Mouse (Mus musculus) mouse embryonic stem cell (cell line): ENCODE measurements around the gene Slirp.

Source experiments
- in situ Hi-C, 2 experiments: fragments of 300-500 bp; cut with MboI; formaldehyde crosslinking; loops; 1 replicate in 1 of 2; 3 replicates in 1 of 2; pipeline ENCODE4 v1.14.3; 2019 to 2020; ENCODE audit warnings: low sequenced_read_pairs in 2 of 2, low pct_unique_long_range_greater_than_20kb in 1 of 2, mixed read lengths in 1 of 2; ENCODE audit not compliant: unreplicated experiment in 1 of 2

The Slirp gene

GRCm38 (mm10) chr12:87443700-87444122 lies at the start of gene Slirp, which contains the start of gene Alkbh1:
TSS of gene Slirp (plus strand) at chr12:87443896.
TSS of gene Alkbh1 (minus strand) at chr12:87444017.
- in situ Hi-C loops, result no loop called here

DNA sequence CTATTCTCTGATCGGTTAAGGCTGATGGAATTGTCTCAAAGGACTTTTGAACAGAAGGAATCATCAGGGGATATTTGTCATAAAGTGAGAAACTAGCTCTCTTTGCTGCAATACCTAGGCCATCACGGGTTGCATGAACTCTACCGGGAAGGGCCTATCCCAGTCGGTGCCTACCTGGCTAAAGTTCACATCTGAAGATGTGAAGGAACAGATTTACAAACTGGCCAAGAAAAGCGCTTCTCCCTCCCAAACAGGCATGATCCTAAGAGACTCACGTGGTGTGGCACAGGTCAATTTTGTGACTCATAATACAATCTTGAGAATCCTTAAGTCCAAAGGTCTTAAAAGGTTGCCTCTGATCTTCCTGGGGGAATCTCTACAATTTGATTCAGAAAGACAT lies 49.4 kb upstream of the Slirp start:
- in situ Hi-C loops, result no loop called here

DNA sequence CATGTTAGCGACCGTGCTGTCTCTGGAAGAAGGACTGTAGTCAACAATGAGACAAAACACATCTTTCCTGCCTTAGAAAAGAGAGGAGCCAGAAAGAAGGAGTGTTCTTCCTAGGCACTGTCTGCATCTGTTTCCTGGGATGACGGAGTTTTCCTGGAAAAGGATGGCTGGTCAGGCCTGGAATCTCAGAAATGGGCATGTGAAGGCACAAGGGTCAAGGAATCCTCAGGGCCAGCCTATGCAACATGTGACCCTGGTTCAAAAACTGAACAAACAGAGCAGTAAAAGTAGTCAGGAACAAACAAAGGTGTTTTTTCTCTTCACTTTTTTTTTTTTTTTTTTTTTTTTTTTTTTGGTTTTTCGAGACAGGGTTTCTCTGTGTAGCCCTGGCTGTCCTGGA lies 46.6 kb upstream of the Slirp start:
- in situ Hi-C loops, result no loop called here

GRCm38 (mm10) chr12:87397811-87398417 lies 45.8 kb upstream of the Slirp start:
- in situ Hi-C loops, result no loop called here

- in situ Hi-C loops, result no loop called here
Measured at GRCm38 (mm10) chr12:87399119-87399819, 44.4 kb upstream of the Slirp start.

- in situ Hi-C loops, result no loop called here
Measured at GRCm38 (mm10) chr12:87401883-87402282, 41.8 kb upstream of the Slirp start.

GRCm38 (mm10) chr12:87405165-87405564 lies 38.5 kb upstream of the Slirp start:
- in situ Hi-C loops, result no loop called here

DNA sequence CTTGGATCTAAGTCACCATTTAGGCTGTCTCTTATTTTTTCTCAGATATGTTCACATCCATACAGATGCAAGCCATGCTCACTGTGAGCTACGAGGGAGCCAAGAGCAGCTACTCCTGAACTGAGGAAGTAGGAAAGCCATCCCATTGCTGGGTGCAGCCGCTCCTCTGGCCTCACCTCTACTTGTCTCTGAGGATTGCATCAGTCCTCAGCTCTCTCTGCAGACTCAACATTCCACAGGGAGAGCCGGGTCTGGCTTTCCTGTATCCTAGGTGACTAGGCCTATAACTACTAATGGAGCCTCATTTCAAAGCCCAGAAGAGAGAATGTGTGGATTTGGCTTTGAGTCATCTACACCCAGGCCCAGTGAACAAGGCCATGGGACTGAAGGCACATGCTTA lies 38.0 kb upstream of the Slirp start:
- in situ Hi-C loops, result no loop called here

GRCm38 (mm10) chr12:87407869-87408605 lies 35.7 kb upstream of the Slirp start:
- in situ Hi-C loops, result no loop called here

GRCm38 (mm10) chr12:87409123-87409522 lies 34.6 kb upstream of the Slirp start:
- in situ Hi-C loops, result no loop called here

DNA sequence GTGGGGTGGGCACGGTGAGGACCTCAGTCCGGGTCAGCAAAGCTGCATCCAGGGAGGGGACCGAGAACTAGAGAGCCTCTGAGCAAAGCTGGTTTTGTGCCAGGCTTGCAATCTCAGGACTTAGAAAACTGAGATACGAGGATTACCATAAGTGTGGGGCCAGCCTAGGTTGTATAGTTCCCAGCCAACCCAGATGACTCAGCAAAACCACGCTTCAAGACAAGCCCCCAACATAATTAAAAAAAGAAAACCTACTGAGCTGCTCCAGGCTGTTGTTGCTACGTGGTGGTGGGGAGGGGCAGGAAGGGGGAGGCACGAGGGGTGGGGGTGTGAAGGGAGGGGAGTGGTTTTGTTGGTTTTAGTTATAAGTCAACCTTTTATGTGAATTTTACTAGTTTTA lies 32.7 kb upstream of the Slirp start:
- in situ Hi-C loops, result no loop called here

GRCm38 (mm10) chr12:87413179-87413790 lies 30.4 kb upstream of the Slirp start:
- in situ Hi-C loops, result no loop called here

DNA sequence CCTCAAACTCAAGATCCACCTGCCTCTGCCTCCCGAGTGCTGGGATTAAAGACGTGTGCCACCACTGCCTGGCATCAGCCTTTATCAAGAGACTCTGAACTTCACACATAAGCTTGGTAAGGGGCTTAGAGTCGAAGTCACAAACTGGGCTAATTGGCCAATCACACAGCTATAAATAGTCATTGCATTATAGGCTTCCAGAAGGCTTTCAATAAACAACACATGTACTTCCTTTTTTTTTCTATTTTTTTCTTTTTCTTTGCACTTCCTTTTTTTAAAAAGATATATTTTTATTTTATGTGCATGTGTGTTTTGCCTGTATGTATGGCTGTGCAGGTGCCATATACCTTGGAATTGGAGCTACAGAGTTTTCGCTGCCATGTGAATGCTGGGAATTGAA lies 28.3 kb upstream of the Slirp start:
- in situ Hi-C loops, result no loop called here

DNA sequence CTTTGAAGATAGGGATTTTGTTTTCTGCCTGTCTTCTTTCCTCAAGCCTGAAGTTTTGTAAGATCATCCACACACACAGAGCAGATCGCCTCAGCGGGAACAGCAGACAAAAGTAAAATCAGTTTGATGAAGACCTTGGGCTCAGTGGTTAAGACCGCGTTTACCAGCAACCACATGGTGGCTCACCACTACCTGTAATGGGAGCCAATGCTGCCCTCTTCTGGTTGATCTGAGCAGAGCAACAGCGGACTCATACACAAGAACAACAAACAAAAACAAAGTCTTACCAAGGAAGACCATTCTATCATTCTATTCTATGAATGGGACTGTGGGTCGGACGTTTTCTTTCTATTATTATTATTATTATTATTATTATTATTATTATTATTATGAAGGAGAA lies 27.0 kb upstream of the Slirp start:
- in situ Hi-C loops, result no loop called here

DNA sequence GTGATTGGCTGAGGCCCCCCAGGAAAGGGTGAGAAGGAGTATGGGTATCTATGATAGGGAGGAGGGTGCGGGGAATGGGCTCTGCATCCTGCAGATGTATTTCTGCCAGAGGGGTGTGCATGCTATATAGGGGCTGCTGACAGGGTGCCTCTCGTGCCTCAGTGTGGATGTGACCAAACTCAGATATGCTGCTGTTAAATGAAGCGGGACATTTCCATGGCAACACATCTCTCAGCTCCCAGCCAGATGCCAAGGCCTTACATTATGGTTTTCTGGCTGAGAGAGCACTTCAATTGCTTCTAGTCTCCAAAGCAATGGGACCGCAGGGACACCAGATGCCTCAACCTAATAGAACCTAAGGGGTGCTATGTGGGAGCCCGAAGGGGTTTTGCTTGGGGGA lies 24.8 kb upstream of the Slirp start:
- in situ Hi-C loops, result no loop called here

DNA sequence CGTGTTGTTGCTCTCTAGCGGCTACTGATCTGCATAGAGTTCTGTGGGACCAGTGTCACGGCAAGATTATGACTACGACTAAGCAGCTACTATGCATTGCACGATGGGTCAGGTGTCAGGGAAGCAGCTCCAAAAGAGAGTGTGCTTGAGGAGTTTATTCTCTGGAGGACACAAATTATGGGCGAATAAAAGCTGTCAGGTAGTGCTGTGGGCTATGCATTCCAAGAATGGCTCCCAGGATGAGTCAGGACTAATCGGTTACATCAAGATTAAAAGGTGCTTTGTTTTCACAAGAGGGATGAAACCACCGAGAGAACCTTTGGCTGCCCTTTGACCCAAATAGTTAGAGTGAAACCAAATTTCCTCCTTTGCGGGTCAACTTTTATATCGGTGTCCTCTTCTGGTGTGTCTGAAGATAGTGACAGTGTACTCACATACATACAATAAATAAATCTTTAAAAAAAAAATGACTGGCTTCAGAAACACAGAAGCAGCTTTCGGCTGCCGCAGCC lies 23.7 kb upstream of the Slirp start:
- in situ Hi-C loops, result no loop called here

GRCm38 (mm10) chr12:87421708-87422507 lies 21.8 kb upstream of the Slirp start:
- in situ Hi-C loops, result no loop called here

DNA sequence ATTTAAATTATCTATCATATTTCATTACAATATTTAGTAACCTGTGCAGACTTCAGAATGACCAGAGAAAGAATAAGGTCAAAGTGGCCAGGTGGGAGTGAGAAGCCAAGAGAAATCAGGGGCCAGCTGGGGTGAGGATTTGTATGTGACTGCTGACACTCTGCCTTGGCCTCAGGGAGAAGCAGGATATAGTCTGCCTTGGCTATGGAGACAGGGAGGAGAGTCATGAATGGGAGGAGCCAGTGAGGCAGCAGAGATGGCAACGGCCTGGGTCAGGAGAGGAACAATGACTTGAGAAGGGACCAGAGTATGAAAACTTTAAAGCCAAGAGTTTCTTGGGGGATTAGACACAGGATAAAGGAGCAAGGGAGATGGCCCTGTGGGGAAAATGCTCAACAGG lies 20.0 kb upstream of the Slirp start:
- in situ Hi-C loops, result no loop called here
